Mouse (Mus musculus) cerebellum, adult 2 months (tissue): ENCODE measurements around the gene Trim56. TPM values are rescaled to one million over a fixed set of nuclear protein-coding genes. Genes with fewer than 3 reads are reported as not detected.
A peak's percentile ranks its signal among the peaks of the same experiment; 100 is the strongest.

Experiments used
- DNase-seq, 2 experiments: peaks; one replicate each; pipeline ENCODE4 v3.0.0; 2021
- H3K27ac ChIP-seq: fragments of 200-500 bp; 2 replicates; pipeline ENCODE4 v1.5.1; 2012; ENCODE audit warnings: low read length, control low read depth, inconsistent platforms; ENCODE audit not compliant: insufficient read depth
- H3K27me3 ChIP-seq: fragments of 200-500 bp; 2 replicates; pipeline ENCODE4 v1.6.1; 2012; ENCODE audit warnings: inconsistent platforms, mild to moderate bottlenecking, low read length, moderate library complexity; ENCODE audit not compliant: control insufficient read depth, insufficient read depth
- H3K4me1 ChIP-seq: fragments of 200-500 bp; 2 replicates; pipeline ENCODE4 v1.6.1; 2011; ENCODE audit warnings: low read length; ENCODE audit not compliant: control insufficient read depth, insufficient read depth
- H3K4me3 ChIP-seq: fragments of 200-500 bp; replicated peaks from 2 replicates; pipeline ENCODE3; 2011; ENCODE audit warnings: mild to moderate bottlenecking, low read depth, low read length, control low read depth; ENCODE audit not compliant: insufficient read depth
- CTCF ChIP-seq: fragments of 200-500 bp; IDR thresholded peaks from 2 replicates; pipeline ENCODE4 v1.5.1; 2011; ENCODE audit warnings: low read depth, mild to moderate bottlenecking, control low read depth, low read length, moderate library complexity, borderline replicate concordance; ENCODE audit not compliant: insufficient read depth
- POLR2A ChIP-seq: fragments of 200-500 bp; IDR thresholded peaks from 2 replicates; pipeline ENCODE4 v1.6.1; 2011; ENCODE audit warnings: low read length, control low read depth, borderline replicate concordance; ENCODE audit not compliant: insufficient read depth
- WGBS: fragments of 180-500 bp; shearing (Covaris S2); methylation state at CpG from one replicate; pipeline ENCODE4 v1.1.7; 2018; 5-methylcytosine and 5-hydroxymethylcytosine counted together
- polyA plus RNA-seq: library from polyadenylated mRNA; depleted of rRNA; stranded (reverse); fragments of >200 nt; gene quantifications from 2 replicates; pipeline ENCODE4 v1.2.3, GENCODE M21; 2012

The Trim56 gene
- polyA plus RNA-seq, 1 experiment = 1.9 TPM

GRCm38 (mm10) chr5:137093720-137094119 lies 22.3 kb downstream of the Trim56 start:
- Histone ChIP-seq H3K4me1 (peaks cover 2% of the 10 kb centered on the region), H3K4me3 (no peak overlapping the region), H3K27ac (no peak overlapping the region), H3K27me3 (no peaks in the 10 kb centered on the region)
- DNase-seq = no peak
- TF ChIP-seq CTCF (no peak), POLR2A (no peak)
- WGBS = 58% methylated on average over 9 of the region's 9 CpGs

- WGBS = 13% methylated on average over 6 of the region's 6 CpGs
- no peak overlapping the region for H3K27ac ChIP-seq
- TF ChIP-seq POLR2A = no peak
- TF ChIP-seq CTCF = no peak
- DNase-seq = peak in 1 of 2 experiments; percentile 57
- no peaks in the 10 kb centered on the region for H3K27me3 ChIP-seq
- no peak overlapping the region for H3K4me3 ChIP-seq
- H3K4me1 ChIP-seq = peaks cover 2% of the 10 kb centered on the region; the same call in 1 of the 2 replicates
Observed at GRCm38 (mm10) chr5:137091560-137091959, 24.4 kb downstream of the Trim56 start.

GRCm38 (mm10) chr5:137090870-137091269 lies 25.1 kb downstream of the Trim56 start:
- H3K27ac ChIP-seq = no peak overlapping the region
- 51% methylated on average over 10 of the region's 10 CpGs for WGBS
- no peaks in the 10 kb centered on the region for H3K27me3 ChIP-seq
- TF ChIP-seq CTCF = no peak
- no peak for TF ChIP-seq POLR2A
- H3K4me3 ChIP-seq = no peak overlapping the region
- H3K4me1 ChIP-seq = peaks cover 2% of the 10 kb centered on the region; the same call in 1 of the 2 replicates
- no peak for DNase-seq

- 77% methylated on average over 8 of the region's 8 CpGs for WGBS
- Histone ChIP-seq H3K27me3 (no peaks in the 10 kb centered on the region), H3K27ac (no peak overlapping the region), H3K4me1 (peaks cover under 1% of the 10 kb centered on the region; the same call in 1 of the 2 replicates), H3K4me3 (no peak overlapping the region)
- TF ChIP-seq POLR2A (no peak), CTCF (no peak)
- no peak for DNase-seq
Observed at GRCm38 (mm10) chr5:137087410-137087809, 28.6 kb downstream of the Trim56 start.

GRCm38 (mm10) chr5:137085731-137086130 lies 30.3 kb downstream of the Trim56 start:
- 94% methylated on average over 3 of the region's 3 CpGs for WGBS
- TF ChIP-seq POLR2A = no peak
- no peak for TF ChIP-seq CTCF

GRCm38 (mm10) chr5:137085021-137085420 lies 31.0 kb downstream of the Trim56 start:
- no peak overlapping the region for H3K4me3 ChIP-seq
- no peaks in the 10 kb centered on the region for H3K27me3 ChIP-seq
- H3K27ac ChIP-seq = no peak overlapping the region
- no peak for DNase-seq
- TF ChIP-seq POLR2A (no peak), CTCF (no peak)
- no peaks in the 10 kb centered on the region for H3K4me1 ChIP-seq
- 84% methylated on average over 6 of the region's 6 CpGs for WGBS

More at GRCm38 (mm10) chr5:137085731-137086130, 30.3 kb downstream of the Trim56 start:
- Histone ChIP-seq H3K4me1 (no peaks in the 10 kb centered on the region), H3K27me3 (no peaks in the 10 kb centered on the region), H3K4me3 (no peak overlapping the region), H3K27ac (no peak overlapping the region)
- DNase-seq = no peak

- H3K4me3 ChIP-seq = no peak overlapping the region
- no peak overlapping the region for H3K27ac ChIP-seq
- no peak for DNase-seq
- 94% methylated on average over 4 of the region's 4 CpGs for whole genome bisulfite sequencing
- H3K27me3 ChIP-seq = no peaks in the 10 kb centered on the region
- no peaks in the 10 kb centered on the region for H3K4me1 ChIP-seq
- TF ChIP-seq CTCF (no peak), POLR2A (no peak)
Observed at GRCm38 (mm10) chr5:137083051-137083450, 33.0 kb downstream of the Trim56 start.

- TF ChIP-seq CTCF (no peak), POLR2A (no peak)
- H3K4me1 ChIP-seq = peaks cover 18% of the 10 kb centered on the region
- H3K27me3 ChIP-seq = no peaks in the 10 kb centered on the region
- DNase-seq = no peak
- H3K4me3 ChIP-seq = no peak overlapping the region
- no peak overlapping the region for H3K27ac ChIP-seq
- 88% methylated on average over 5 of the region's 5 CpGs for WGBS
Observed at GRCm38 (mm10) chr5:137079849-137080248, 36.2 kb downstream of the Trim56 start.

- H3K4me1 ChIP-seq = peaks cover 22% of the 10 kb centered on the region
- H3K27ac ChIP-seq = no peak overlapping the region
- H3K27me3 ChIP-seq = no peaks in the 10 kb centered on the region
- no peak overlapping the region for H3K4me3 ChIP-seq
- no peak for DNase-seq
- TF ChIP-seq CTCF (no peak), POLR2A (no peak)
- 79% methylated on average over 6 of the region's 6 CpGs for WGBS
Observed at GRCm38 (mm10) chr5:137078616-137079015, 37.4 kb downstream of the Trim56 start.
